Mouse (Mus musculus) myocyte (in vitro differentiated cells): ENCODE data around the gene Cela3b.

Experiments
- CEBPB ChIP-seq: IDR thresholded peaks from 2 replicates; pipeline ENCODE4 v1.6.1; 2011; ENCODE audit warnings: mild to moderate bottlenecking, moderate library complexity; ENCODE audit not compliant: poor library complexity, insufficient read depth, severe bottlenecking
- POLR2A ChIP-seq: IDR thresholded peaks from one replicate; pipeline ENCODE4 v1.6.1; 2011; ENCODE audit warnings: low read depth, mild to moderate bottlenecking, control low read depth, moderate library complexity; ENCODE audit not compliant: insufficient read length
- POLR2AphosphoS2 ChIP-seq: IDR thresholded peaks from one replicate; pipeline ENCODE4 v1.6.1; 2011; ENCODE audit warnings: low read depth, control low read depth; ENCODE audit not compliant: insufficient read length
- TCF12 ChIP-seq: IDR thresholded peaks from one replicate; pipeline ENCODE4 v1.6.1; 2011; ENCODE audit warnings: mild to moderate bottlenecking, control low read depth; ENCODE audit not compliant: poor library complexity, insufficient read depth, severe bottlenecking
- USF1 ChIP-seq: IDR thresholded peaks from one replicate; pipeline ENCODE4 v1.6.1; 2011; ENCODE audit warnings: low read depth, mild to moderate bottlenecking, control low read depth, moderate library complexity

- TF ChIP-seq POLR2A: no peak
- TF ChIP-seq POLR2AphosphoS2: no peak
- TF ChIP-seq TCF12: no peak
- TF ChIP-seq CEBPB: no peak
- TF ChIP-seq USF1: no peak
Measured at GRCm38 (mm10) chr4:137471326-137471725, 41.0 kb upstream of the Cela3b start.
